Mouse (Mus musculus): Measurements from ENCODE around the gene Hacd2. TPM values are rescaled to one million over a fixed set of nuclear protein-coding genes. Genes with fewer than 3 reads are reported as not detected.
A peak's percentile ranks its signal among the peaks of the same experiment; 100 is the strongest.

Hacd2 gene
- polyA plus RNA-seq, 1 experiment from 2014 or later, result 29.3 TPM

- no peak overlapping the region for H3K9ac ChIP-seq (ENCODE audit: low read length)
- no peaks in the 10 kb centered on the region for H3K9me3 ChIP-seq (ENCODE audit: control insufficient read depth, low read length)
- DNase-seq (ENCODE audit: low spot score), result no peak
- no peak for ATAC-seq (ENCODE audit: insufficient read depth, low FRiP score, low TSS enrichment)
- no peaks in the 10 kb centered on the region for H3K27me3 ChIP-seq (ENCODE audit: control insufficient read depth, insufficient read depth, low read length)
- no peaks in the 10 kb centered on the region for H3K36me3 ChIP-seq (ENCODE audit: control insufficient read depth, insufficient read depth, low read length)
- no peak overlapping the region for H3K4me2 ChIP-seq (ENCODE audit: low read depth)
- no peak overlapping the region for H3K27ac ChIP-seq (ENCODE audit: low read depth, low read length)
- H3K4me3 ChIP-seq (ENCODE audit: low read depth, low read length), result no peak overlapping the region
- no peaks in the 10 kb centered on the region for H3K4me1 ChIP-seq (ENCODE audit: control insufficient read depth, insufficient read depth, low read length)
These were observed 52.2 kb downstream of the Hacd2 start for GRCm38 (mm10) chr16:35074436-35074835.

- H3K4me2 ChIP-seq (ENCODE audit: low read depth), result no peak overlapping the region
- no peak overlapping the region for H3K9ac ChIP-seq (ENCODE audit: low read length)
- no peaks in the 10 kb centered on the region for H3K9me3 ChIP-seq (ENCODE audit: control insufficient read depth, low read length)
- no peak for ATAC-seq (ENCODE audit: insufficient read depth, low FRiP score, low TSS enrichment)
- no peak overlapping the region for H3K27ac ChIP-seq (ENCODE audit: low read depth, low read length)
- DNase-seq (ENCODE audit: low spot score), result no peak
- H3K4me3 ChIP-seq (ENCODE audit: low read depth, low read length), result no peak overlapping the region
- no peaks in the 10 kb centered on the region for H3K27me3 ChIP-seq (ENCODE audit: control insufficient read depth, insufficient read depth, low read length)
- H3K4me1 ChIP-seq (ENCODE audit: control insufficient read depth, insufficient read depth, low read length), result no peaks in the 10 kb centered on the region
- 93% methylated on average over 3 of the region's 3 CpGs for WGBS
- no peaks in the 10 kb centered on the region for H3K36me3 ChIP-seq (ENCODE audit: control insufficient read depth, insufficient read depth, low read length)
These were observed 53.4 kb downstream of the Hacd2 start for GRCm38 (mm10) chr16:35075643-35076042.

- no peaks in the 10 kb centered on the region for H3K9me3 ChIP-seq (ENCODE audit: control insufficient read depth, low read length)
These were observed 71.3 kb downstream of the Hacd2 start for GRCm38 (mm10) chr16:35093500-35093899.

GRCm38 (mm10) chr16:35097870-35098530 lies 75.8 kb downstream of the Hacd2 start:
- DNase-seq (ENCODE audit: low spot score), result no peak
- no peaks in the 10 kb centered on the region for H3K27me3 ChIP-seq (ENCODE audit: control insufficient read depth, insufficient read depth, low read length)
- no peak overlapping the region for H3K9ac ChIP-seq (ENCODE audit: low read length)
- no peak overlapping the region for H3K4me2 ChIP-seq (ENCODE audit: low read depth)
- H3K4me1 ChIP-seq (ENCODE audit: control insufficient read depth, insufficient read depth, low read length), result peaks cover 4% of the 10 kb centered on the region; the same call in 1 of the 2 replicates
- H3K27ac ChIP-seq (ENCODE audit: low read depth, low read length), result no peak overlapping the region
- H3K4me3 ChIP-seq (ENCODE audit: low read depth, low read length), result no peak overlapping the region
- H3K9me3 ChIP-seq (ENCODE audit: control insufficient read depth, low read length), result no peaks in the 10 kb centered on the region
- no peaks in the 10 kb centered on the region for H3K36me3 ChIP-seq (ENCODE audit: control insufficient read depth, insufficient read depth, low read length)
- 96% methylated on average over 3 of the region's 3 CpGs for WGBS
- no peak for ATAC-seq (ENCODE audit: insufficient read depth, low FRiP score, low TSS enrichment)

More at GRCm38 (mm10) chr16:35093500-35093899, 71.3 kb downstream of the Hacd2 start:
- no peaks in the 10 kb centered on the region for H3K27me3 ChIP-seq (ENCODE audit: control insufficient read depth, insufficient read depth, low read length)
- H3K9ac ChIP-seq (ENCODE audit: low read length), result no peak overlapping the region
- DNase-seq (ENCODE audit: low spot score) (no peak), ATAC-seq (ENCODE audit: insufficient read depth, low FRiP score, low TSS enrichment) (no peak)
- H3K4me2 ChIP-seq (ENCODE audit: low read depth), result no peak overlapping the region
- no peaks in the 10 kb centered on the region for H3K36me3 ChIP-seq (ENCODE audit: control insufficient read depth, insufficient read depth, low read length)
- H3K4me3 ChIP-seq (ENCODE audit: low read depth, low read length), result no peak overlapping the region
- peaks cover 4% of the 10 kb centered on the region; the same call in 1 of the 2 replicates for H3K4me1 ChIP-seq (ENCODE audit: control insufficient read depth, insufficient read depth, low read length)
- no peak overlapping the region for H3K27ac ChIP-seq (ENCODE audit: low read depth, low read length)

DNA sequence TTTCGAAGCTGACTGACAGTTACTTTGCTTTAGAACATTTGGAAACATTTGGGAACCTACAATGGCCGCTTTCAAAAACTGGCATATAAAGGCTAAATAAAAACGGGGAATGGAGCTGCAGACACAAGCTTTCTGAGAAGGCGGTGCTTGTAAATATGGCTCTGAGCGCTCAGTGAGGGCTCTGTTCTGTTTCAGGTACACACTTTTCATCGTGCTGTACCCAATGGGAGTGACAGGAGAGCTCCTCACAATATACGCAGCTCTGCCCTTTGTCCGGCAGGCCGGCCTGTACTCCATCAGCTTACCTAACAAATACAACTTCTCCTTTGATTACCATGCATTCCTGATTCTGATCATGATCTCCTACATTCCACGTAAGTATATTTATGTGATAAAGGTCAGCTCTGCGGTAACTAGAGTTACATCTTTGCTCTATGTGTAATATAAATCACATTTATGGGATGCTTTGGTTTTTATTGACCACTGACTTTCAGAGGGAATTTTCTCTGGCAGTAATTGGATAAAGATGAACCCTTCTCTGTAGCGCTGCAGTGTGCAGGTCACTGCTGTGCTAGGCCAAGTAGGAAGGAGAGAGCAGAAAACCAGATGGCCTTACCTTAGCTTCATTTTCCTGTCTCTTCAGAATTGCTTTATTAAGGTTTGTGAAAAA lies 79.7 kb downstream of the Hacd2 start:
- 78% methylated on average over 12 of the region's 12 CpGs for WGBS
- Histone ChIP-seq H3K36me3 (ENCODE audit: control insufficient read depth, insufficient read depth, low read length) (no peaks in the 10 kb centered on the region), H3K9me3 (ENCODE audit: control insufficient read depth, low read length) (no peaks in the 10 kb centered on the region), H3K4me1 (ENCODE audit: control insufficient read depth, insufficient read depth, low read length) (no peaks in the 10 kb centered on the region), H3K27me3 (ENCODE audit: control insufficient read depth, insufficient read depth, low read length) (no peaks in the 10 kb centered on the region), H3K4me2 (ENCODE audit: low read depth) (no peak overlapping the region), H3K9ac (ENCODE audit: low read length) (no peak overlapping the region), H3K4me3 (ENCODE audit: low read depth, low read length) (no peak overlapping the region), H3K27ac (ENCODE audit: low read depth, low read length) (no peak overlapping the region)
- DNase-seq (ENCODE audit: low spot score) (no peak), ATAC-seq (ENCODE audit: insufficient read depth, low FRiP score, low TSS enrichment) (no peak)

GRCm38 (mm10) chr16:35102866-35103620 lies 80.8 kb downstream of the Hacd2 start:
- Histone ChIP-seq H3K4me1 (ENCODE audit: control insufficient read depth, insufficient read depth, low read length) (no peaks in the 10 kb centered on the region), H3K9me3 (ENCODE audit: control insufficient read depth, low read length) (no peaks in the 10 kb centered on the region), H3K4me3 (ENCODE audit: low read depth, low read length) (no peak overlapping the region), H3K4me2 (ENCODE audit: low read depth) (no peak overlapping the region), H3K27me3 (ENCODE audit: control insufficient read depth, insufficient read depth, low read length) (no peaks in the 10 kb centered on the region), H3K27ac (ENCODE audit: low read depth, low read length) (no peak overlapping the region), H3K9ac (ENCODE audit: low read length) (no peak overlapping the region), H3K36me3 (ENCODE audit: control insufficient read depth, insufficient read depth, low read length) (no peaks in the 10 kb centered on the region)
- ATAC-seq (ENCODE audit: insufficient read depth, low FRiP score, low TSS enrichment) (no peak), DNase-seq (ENCODE audit: low spot score) (no peak)
- WGBS, result 79% methylated on average over 7 of the region's 7 CpGs

DNA sequence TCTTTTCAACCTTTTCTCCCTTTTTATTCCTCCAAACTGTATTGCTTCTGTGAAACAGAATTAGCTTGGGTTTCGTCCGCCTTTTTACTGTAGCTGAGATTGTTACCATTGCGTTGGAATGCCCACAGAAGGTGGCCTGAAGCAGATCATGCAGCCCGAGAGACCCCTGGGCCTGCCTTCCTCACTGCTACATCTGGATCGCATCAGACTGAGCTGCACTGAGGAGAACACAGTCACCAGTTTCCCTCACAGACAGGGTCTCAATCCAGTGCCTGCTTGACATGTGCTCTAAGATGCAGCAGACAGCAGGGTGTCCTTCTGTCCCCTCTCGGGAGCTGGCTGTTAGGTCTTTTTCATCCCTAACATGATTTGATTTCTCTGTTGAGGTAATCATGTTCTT lies 85.8 kb downstream of the Hacd2 start:
- no peak overlapping the region for H3K4me3 ChIP-seq (ENCODE audit: low read depth, low read length)
- ATAC-seq (ENCODE audit: insufficient read depth, low FRiP score, low TSS enrichment) (no peak), DNase-seq (ENCODE audit: low spot score) (peak; percentile 36)
- no peak overlapping the region for H3K9ac ChIP-seq (ENCODE audit: low read length)
- H3K36me3 ChIP-seq (ENCODE audit: control insufficient read depth, insufficient read depth, low read length), result no peaks in the 10 kb centered on the region
- 68% methylated on average over 6 of the region's 6 CpGs for WGBS
- H3K4me1 ChIP-seq (ENCODE audit: control insufficient read depth, insufficient read depth, low read length), result peaks cover 3% of the 10 kb centered on the region; the same call in 1 of the 2 replicates
- no peak overlapping the region for H3K27ac ChIP-seq (ENCODE audit: low read depth, low read length)
- H3K27me3 ChIP-seq (ENCODE audit: control insufficient read depth, insufficient read depth, low read length), result no peaks in the 10 kb centered on the region
- H3K4me2 ChIP-seq (ENCODE audit: low read depth), result no peak overlapping the region
- H3K9me3 ChIP-seq (ENCODE audit: control insufficient read depth, low read length), result no peaks in the 10 kb centered on the region

GRCm38 (mm10) chr16:35109156-35109555 lies 86.9 kb downstream of the Hacd2 start:
- Histone ChIP-seq H3K4me1 (ENCODE audit: control insufficient read depth, insufficient read depth, low read length) (peaks cover 3% of the 10 kb centered on the region; the same call in 1 of the 2 replicates), H3K4me2 (ENCODE audit: low read depth) (no peak overlapping the region), H3K27ac (ENCODE audit: low read depth, low read length) (no peak overlapping the region), H3K9ac (ENCODE audit: low read length) (no peak overlapping the region), H3K36me3 (ENCODE audit: control insufficient read depth, insufficient read depth, low read length) (no peaks in the 10 kb centered on the region), H3K27me3 (ENCODE audit: control insufficient read depth, insufficient read depth, low read length) (no peaks in the 10 kb centered on the region), H3K4me3 (ENCODE audit: low read depth, low read length) (no peak overlapping the region), H3K9me3 (ENCODE audit: control insufficient read depth, low read length) (no peaks in the 10 kb centered on the region)
- WGBS, result 60% methylated on average over 8 of the region's 8 CpGs
- no peak for ATAC-seq (ENCODE audit: insufficient read depth, low FRiP score, low TSS enrichment)
- no peak for DNase-seq (ENCODE audit: low spot score)

Data from neural tube, embryonic 11.5 days (tissue).